Mouse (Mus musculus): ENCODE measurements around the gene Zfp467. TPM values are rescaled to one million over a fixed set of nuclear protein-coding genes. Genes with fewer than 3 reads are reported as not detected.

Zfp467 gene
- total RNA-seq, 2 experiments from 2014 or later, result 22.5 to 23.8 TPM

GRCm38 (mm10) chr6:48399906-48400305, 45.7 kb downstream of the Zfp467 start:
- Histone ChIP-seq H3K4me3 (no peak overlapping the region), H3K27ac (no peak overlapping the region)
- no peak for TF ChIP-seq CTCF (IDR thresholded peaks at IDR 0.05)
- intact Hi-C loops (cut with DNase I), result loop anchor here (5.0 kb wide), 3 partner anchors 137 to 313 kb away; partner anchors contain the start of genes Atp6v0e2 and Zfp746
- DNase-seq (ENCODE audit: extremely low spot score in 1 of 2, low spot score in 2 of 2), result no peak

GRCm38 (mm10) chr6:48397336-48397735, 48.3 kb downstream of the Zfp467 start:
- no peak for DNase-seq (ENCODE audit: extremely low spot score in 1 of 2, low spot score in 2 of 2)
- H3K4me3 ChIP-seq, result no peak overlapping the region; the same call in 1 of the 2 replicates
- intact Hi-C loops (cut with DNase I), result loop anchor here (5.0 kb wide), 3 partner anchors 140 to 310 kb away; partner anchors contain the start of genes Atp6v0e2 and Zfp746
- peak; percentile 53 for TF ChIP-seq CTCF (IDR thresholded peaks at IDR 0.05)
- H3K27ac ChIP-seq, result peak overlapping the region; percentile 12; the same call in 1 of the 2 replicates

GRCm38 (mm10) chr6:48396686-48397085, 48.9 kb downstream of the Zfp467 start:
- no peak for DNase-seq (ENCODE audit: extremely low spot score in 1 of 2, low spot score in 2 of 2)
- Histone ChIP-seq H3K27ac (peak overlapping the region; percentile 98; the same call in 1 of the 2 replicates), H3K4me3 (peak overlapping the region; percentile 97; the same call in 1 of the 2 replicates)
- intact Hi-C loops (cut with DNase I), result loop anchor here (5.0 kb wide), 3 partner anchors 141 to 309 kb away; partner anchors contain the start of genes Atp6v0e2 and Zfp746
- TF ChIP-seq CTCF (IDR thresholded peaks at IDR 0.05), result no peak

- intact Hi-C loops (cut with DNase I), result loop anchor here (5.0 kb wide), 3 partner anchors 141 to 309 kb away; partner anchors contain the start of genes Atp6v0e2 and Zfp746
- no peak for TF ChIP-seq CTCF (IDR thresholded peaks at IDR 0.05)
- H3K4me3 ChIP-seq, result peak overlapping the region; percentile 97
- H3K27ac ChIP-seq, result peak overlapping the region; percentile 98
- DNase-seq (ENCODE audit: extremely low spot score in 1 of 2, low spot score in 2 of 2), result no peak
Measured at GRCm38 (mm10) chr6:48396008-48396595, 49.5 kb downstream of the Zfp467 start.

- peak within 1 kb of the TSS; percentile 97 for H3K4me3 ChIP-seq
- intact Hi-C loops (cut with DNase I), result loop anchor here (2.0 to 5.0 kb wide), 4 partner anchors 49 to 308 kb away; partner anchors contain the start of genes Atp6v0e2, Zfp467 and Zfp746
- H3K27ac ChIP-seq, result peak within 1 kb of the TSS; percentile 98
- peak; percentile 85 for DNase-seq (ENCODE audit: extremely low spot score in 1 of 2, low spot score in 2 of 2)
- TF ChIP-seq CTCF (IDR thresholded peaks at IDR 0.05), result no peak
Measured at GRCm38 (mm10) chr6:48395105-48396007, 50.3 kb downstream of the Zfp467 start, which contains the start of gene Krba1. Gene Krba1, plus strand, starts transcription at chr6:48395586.

- Histone ChIP-seq H3K27ac (no peak overlapping the region), H3K4me3 (no peak overlapping the region)
- intact Hi-C loops (cut with DNase I), result loop anchor here (2.0 kb wide), 1 partner anchor 51 kb away; the partner anchor contains the start of gene Zfp467
- TF ChIP-seq CTCF (IDR thresholded peaks at IDR 0.05), result no peak
- DNase-seq (ENCODE audit: extremely low spot score in 1 of 2, low spot score in 2 of 2), result no peak
Measured at GRCm38 (mm10) chr6:48393811-48394210, 51.8 kb downstream of the Zfp467 start.

- intact Hi-C loops (cut with DNase I), result no loop called here
- Histone ChIP-seq H3K27ac (no peak overlapping the region), H3K4me3 (no peak overlapping the region)
- DNase-seq (ENCODE audit: extremely low spot score in 1 of 2, low spot score in 2 of 2), result no peak
- TF ChIP-seq CTCF (IDR thresholded peaks at IDR 0.05), result no peak
Measured at GRCm38 (mm10) chr6:48388221-48388620, 57.4 kb downstream of the Zfp467 start.

Small RNA genes within 50 kb of the gene (microRNA-seq; reads per million reads assigned to microRNA genes)
- 0 reads per million in 2 experiments for gene Gm24325

Other genes with a start within 250 kb of the Zfp467 start
- 10 to 100 TPM; 52.7 to 53.1 TPM for gene Krba1, start 50.2 kb downstream of the Zfp467 start, total RNA-seq (2021)
- gene Sspo, start 2.4 kb upstream of the Zfp467 start, total RNA-seq (2021), result 1 to 10 TPM in 1 of 2 experiments, under 1 TPM in 1; 0.56 to 1.5 TPM
- 100 to 1,000 TPM; 411 to 422 TPM for gene Atp6v0e2, start 91.8 kb upstream of the Zfp467 start, total RNA-seq (2021)
- 10 to 100 TPM; 35.8 to 36.8 TPM for gene Lrrc61, start 109.0 kb upstream of the Zfp467 start, total RNA-seq (2021)
- gene Rarres2, start 127.0 kb upstream of the Zfp467 start, total RNA-seq (2021), result 10 to 100 TPM; 12.3 to 12.8 TPM
- not detected for gene Gm45021, start 143.8 kb upstream of the Zfp467 start, total RNA-seq (2021)
- gene Repin1, start 148.1 kb upstream of the Zfp467 start, total RNA-seq (2021), result 10 to 100 TPM; 56.5 to 58.0 TPM
- gene Gm44965, start 148.1 kb upstream of the Zfp467 start, total RNA-seq (2021), result not detected
- 1 to 10 TPM; 6.3 to 8.3 TPM for gene Zfp775, start 156.2 kb upstream of the Zfp467 start, total RNA-seq (2021)
- 10 to 100 TPM; 14.9 to 17.1 TPM for gene AI854703, start 180.9 kb upstream of the Zfp467 start, total RNA-seq (2021)
- under 1 TPM; 0.77 to 0.81 TPM for gene Gimap8, start 201.4 kb upstream of the Zfp467 start, total RNA-seq (2021)
- gene Gimap9, start 230.3 kb upstream of the Zfp467 start, total RNA-seq (2021), result under 1 TPM; 0.57 to 0.75 TPM
- under 1 TPM in 1 of 2 experiments, not detected in 1; 0.33 TPM for gene Gimap4, start 238.7 kb upstream of the Zfp467 start, total RNA-seq (2021)